Mouse (Mus musculus): ENCODE data around the gene Galnt16.

DNA sequence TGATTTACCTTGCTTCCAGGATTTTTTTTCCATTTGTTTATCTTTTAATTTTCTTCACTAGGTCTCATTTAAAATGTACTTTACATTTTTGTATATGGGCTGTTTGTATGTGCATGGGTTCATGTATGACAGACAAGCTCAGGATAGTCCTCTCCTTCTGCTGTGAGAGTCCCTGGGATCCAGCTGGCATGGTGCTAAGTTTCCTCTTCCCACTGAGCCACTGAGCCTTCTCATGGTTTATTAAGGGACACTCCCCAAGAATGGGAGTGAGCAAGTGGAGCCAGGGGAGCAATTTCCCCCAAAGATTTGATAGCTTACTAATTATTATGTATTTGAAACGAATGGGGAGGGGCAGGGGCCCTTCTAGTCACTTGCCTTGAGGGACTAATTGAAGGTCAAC is 17.6 kb upstream of the Galnt16 start:
- TF ChIP-seq CTCF (IDR thresholded peaks at IDR 0.05) (no peak), POLR2A (IDR thresholded peaks at IDR 0.05; ENCODE audit: insufficient read depth, low read depth, low read length) (no peak), EP300 (IDR thresholded peaks at IDR 0.05; ENCODE audit: insufficient read depth, low read depth, low read length) (no peak)

All from heart, adult 2 months (tissue).